Mouse (Mus musculus) heart, embryonic 13.5 days (tissue): Measurements from ENCODE around the gene Cda. TPM values are rescaled to one million over a fixed set of nuclear protein-coding genes. Genes with fewer than 3 reads are reported as not detected.

Experiments used
- ATAC-seq: fragments of 200-750 bp; cut with Nextera tagmentation; 2 replicates; pipeline ENCODE4 v1.8.0; 2017; ENCODE audit warnings: moderate TSS enrichment; ENCODE audit not compliant: insufficient number of reproducible peaks, low FRiP score, low TSS enrichment; ENCODE audit errors: extremely low read depth
- H3K27ac ChIP-seq: fragments of 300-500 bp; sonication (generic); replicated peaks from 2 replicates; pipeline ENCODE4 v1.5.1; 2015; ENCODE audit warnings: moderate library complexity, mild to moderate bottlenecking, inconsistent platforms
- H3K27me3 ChIP-seq: fragments of 300-500 bp; sonication (generic); replicated peaks from 2 replicates; pipeline ENCODE4 v1.6.1; 2015; ENCODE audit warnings: mild to moderate bottlenecking, inconsistent platforms
- H3K36me3 ChIP-seq: fragments of 300-500 bp; sonication (generic); 2 replicates; pipeline ENCODE4 v1.6.1; 2015; ENCODE audit warnings: mild to moderate bottlenecking, inconsistent platforms
- H3K4me1 ChIP-seq: fragments of 300-500 bp; sonication (generic); 2 replicates; pipeline ENCODE4 v1.6.1; 2015; ENCODE audit warnings: inconsistent platforms
- H3K4me2 ChIP-seq: fragments of 300-500 bp; sonication (generic); 2 replicates; pipeline ENCODE4 v1.6.1; 2015; ENCODE audit warnings: inconsistent platforms, mild to moderate bottlenecking, moderate library complexity
- H3K4me3 ChIP-seq: fragments of 300-500 bp; sonication (generic); 2 replicates; pipeline ENCODE4 v1.5.1; 2015; ENCODE audit warnings: moderate library complexity, mild to moderate bottlenecking, inconsistent platforms
- H3K9ac ChIP-seq: fragments of 300-500 bp; sonication (generic); 2 replicates; pipeline ENCODE4 v1.6.1; 2015; ENCODE audit warnings: inconsistent platforms, mild to moderate bottlenecking, moderate library complexity
- H3K9me3 ChIP-seq: fragments of 300-500 bp; sonication (generic); 2 replicates; pipeline ENCODE4 v1.6.1; 2016; ENCODE audit warnings: inconsistent platforms
- WGBS: fragments of 180-500 bp; shearing (Covaris S2); methylation state at CpG from one replicate; pipeline ENCODE4 v1.1.7; 2015; ENCODE audit warnings: mixed read lengths; 5-methylcytosine and 5-hydroxymethylcytosine counted together
- polyA plus RNA-seq: library from polyadenylated mRNA; unstranded; fragments of >200 nt; fragmentation: Nextera tagmentation; extraction: Ambion mirVana; gene quantifications from 2 replicates; pipeline ENCODE4 v1.2.1, GENCODE M21; 2015

Cda gene
- polyA plus RNA-seq, 1 experiment from 2014 or later, result 13.5 TPM

DNA sequence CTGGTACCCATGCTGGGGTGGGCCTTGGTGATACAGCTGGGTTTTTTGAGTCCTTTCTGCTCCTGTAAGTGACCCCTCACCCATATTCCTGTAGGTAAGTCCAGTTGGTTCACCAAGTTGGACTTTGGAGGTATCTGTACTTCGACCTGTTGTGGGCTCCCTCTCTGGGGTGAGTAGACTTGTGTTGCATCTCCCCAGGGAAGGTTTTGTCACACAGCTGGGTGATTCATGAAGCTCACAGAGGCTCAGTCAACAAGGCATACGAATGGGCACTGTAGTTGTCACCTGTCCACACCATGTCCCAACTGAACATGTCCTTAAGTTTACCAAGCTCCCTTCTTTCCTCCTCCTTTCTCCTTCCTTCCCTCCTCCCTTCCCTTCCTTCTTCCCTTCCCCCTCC lies 1.2 kb downstream of the Cda start:
- Histone ChIP-seq H3K27me3 (peaks cover 29% of the 10 kb centered on the region; the same call in 1 of the 2 replicates), H3K9ac (no peak overlapping the region), H3K9me3 (no peaks in the 10 kb centered on the region), H3K4me2 (no peak overlapping the region), H3K4me3 (no peak overlapping the region), H3K36me3 (no peaks in the 10 kb centered on the region), H3K4me1 (peaks cover 18% of the 10 kb centered on the region), H3K27ac (no peak overlapping the region)
- ATAC-seq, result no peak
- 70% methylated on average over 2 of the region's 2 CpGs for WGBS

DNA sequence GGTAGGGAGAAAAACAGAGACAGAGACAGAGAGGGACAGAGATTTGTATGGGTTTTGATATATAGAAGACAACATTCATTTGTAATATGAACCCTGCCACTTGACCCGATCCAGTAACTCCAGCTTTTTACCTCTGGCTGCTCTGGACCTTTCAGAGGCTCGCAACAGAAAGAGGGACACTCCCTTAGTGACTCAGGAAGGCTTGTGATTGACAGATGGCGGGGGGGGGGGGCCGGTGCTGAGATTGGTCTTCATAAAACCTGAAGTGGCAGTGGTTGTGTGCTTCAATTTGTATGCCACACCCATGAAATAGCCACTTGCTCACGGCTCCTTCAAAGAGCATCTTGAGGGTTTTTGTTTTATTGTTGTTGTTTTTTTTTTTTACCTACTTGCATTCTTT lies 4.3 kb downstream of the Cda start:
- H3K9me3 ChIP-seq, result no peaks in the 10 kb centered on the region
- H3K36me3 ChIP-seq, result no peaks in the 10 kb centered on the region
- 54% methylated on average over 5 of the region's 5 CpGs for WGBS
- H3K4me3 ChIP-seq, result no peak overlapping the region
- peaks cover 19% of the 10 kb centered on the region for H3K4me1 ChIP-seq
- H3K27me3 ChIP-seq, result peaks cover 37% of the 10 kb centered on the region
- no peak overlapping the region for H3K27ac ChIP-seq
- H3K4me2 ChIP-seq, result no peak overlapping the region
- no peak overlapping the region for H3K9ac ChIP-seq
- no peak for ATAC-seq

DNA sequence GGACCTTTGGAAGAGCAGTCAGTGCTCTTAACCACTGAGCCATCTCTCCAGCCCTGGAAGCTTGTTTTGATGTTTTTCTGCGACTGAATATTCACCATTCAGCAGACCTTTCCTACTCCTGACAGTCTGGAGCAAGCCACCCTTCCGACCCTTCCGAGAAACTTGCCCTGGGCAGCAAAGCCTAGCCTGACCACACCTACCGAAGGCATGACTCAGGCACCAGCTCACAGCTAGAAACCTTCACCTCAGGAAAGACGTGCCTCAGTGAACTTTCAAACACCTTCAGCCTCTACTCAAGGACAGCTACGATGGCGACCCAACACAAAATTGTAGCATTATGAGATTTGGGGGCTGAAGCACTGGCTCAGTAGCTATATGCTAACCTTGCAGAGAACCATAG lies 4.9 kb downstream of the Cda start:
- H3K4me2 ChIP-seq, result no peak overlapping the region
- H3K4me1 ChIP-seq, result peaks cover 12% of the 10 kb centered on the region
- H3K9ac ChIP-seq, result no peak overlapping the region
- no peaks in the 10 kb centered on the region for H3K36me3 ChIP-seq
- no peak overlapping the region for H3K27ac ChIP-seq
- no peaks in the 10 kb centered on the region for H3K9me3 ChIP-seq
- H3K4me3 ChIP-seq, result no peak overlapping the region
- ATAC-seq, result no peak
- peaks cover 37% of the 10 kb centered on the region for H3K27me3 ChIP-seq
- 83% methylated on average over 7 of the region's 7 CpGs for WGBS

DNA sequence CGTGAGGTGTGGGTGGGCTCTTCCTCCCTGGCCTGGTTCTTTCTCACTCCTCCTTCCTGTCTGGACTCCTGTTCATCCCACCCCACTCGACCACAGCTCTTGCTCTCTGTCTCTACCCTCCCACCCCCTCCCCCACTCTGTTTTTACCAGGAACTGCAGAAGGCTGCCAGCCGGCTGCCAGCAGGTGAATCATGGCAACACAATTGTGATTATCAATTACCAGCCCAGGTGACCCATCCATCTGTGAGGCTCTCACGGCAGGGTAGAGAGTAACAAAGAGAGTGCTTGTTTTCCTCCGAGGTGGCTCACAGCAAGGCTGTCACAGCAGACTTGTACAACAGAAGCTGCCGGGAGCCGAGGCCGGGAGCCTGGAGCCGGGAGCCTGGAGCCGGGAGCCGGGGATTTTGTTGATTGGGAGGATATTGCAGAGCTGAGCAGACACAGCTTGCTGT lies 6.4 kb downstream of the Cda start:
- H3K36me3 ChIP-seq, result no peaks in the 10 kb centered on the region
- peak overlapping the region; percentile 56; the same call in 1 of the 2 replicates for H3K9ac ChIP-seq
- H3K4me2 ChIP-seq, result peak overlapping the region; percentile 35; the same call in 1 of the 2 replicates
- H3K9me3 ChIP-seq, result no peaks in the 10 kb centered on the region
- WGBS, result 7% methylated on average over 11 of the region's 11 CpGs
- H3K27me3 ChIP-seq, result peaks cover 32% of the 10 kb centered on the region
- no peak for ATAC-seq
- no peak overlapping the region for H3K4me3 ChIP-seq
- 0 out of 2 replicates have a peak, but pooled peaks cover 5% of the 10 kb centered on the region for H3K4me1 ChIP-seq
- H3K27ac ChIP-seq, result no peak overlapping the region

DNA sequence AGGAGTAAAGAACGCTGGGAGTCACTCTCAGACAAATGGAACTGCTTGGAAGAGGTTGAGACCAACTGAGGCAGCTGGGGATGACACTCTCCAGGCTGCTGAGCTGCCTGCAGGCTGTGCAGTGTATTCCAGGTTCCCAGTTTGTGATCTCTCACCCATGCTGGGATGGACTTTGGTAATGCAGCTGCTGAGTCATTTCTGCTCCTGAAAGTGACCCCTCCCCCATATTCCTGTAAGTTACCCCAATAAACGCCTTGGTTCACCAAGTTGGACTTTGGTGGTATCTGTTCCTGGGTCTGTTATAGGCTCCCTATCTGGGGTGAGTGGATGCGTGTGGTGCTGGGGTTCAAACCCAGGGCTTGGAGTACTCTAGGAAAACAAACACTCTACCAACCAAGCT lies 9.6 kb downstream of the Cda start:
- Histone ChIP-seq H3K36me3 (no peaks in the 10 kb centered on the region), H3K4me3 (no peak overlapping the region), H3K27me3 (peaks cover 24% of the 10 kb centered on the region), H3K9me3 (0 out of 2 replicates have a peak, but pooled peaks cover 4% of the 10 kb centered on the region), H3K4me1 (peaks cover 10% of the 10 kb centered on the region; the same call in 1 of the 2 replicates), H3K9ac (no peak overlapping the region), H3K27ac (no peak overlapping the region), H3K4me2 (no peak overlapping the region)
- WGBS, result 63% methylated on average over 3 of the region's 3 CpGs
- ATAC-seq, result no peak

DNA sequence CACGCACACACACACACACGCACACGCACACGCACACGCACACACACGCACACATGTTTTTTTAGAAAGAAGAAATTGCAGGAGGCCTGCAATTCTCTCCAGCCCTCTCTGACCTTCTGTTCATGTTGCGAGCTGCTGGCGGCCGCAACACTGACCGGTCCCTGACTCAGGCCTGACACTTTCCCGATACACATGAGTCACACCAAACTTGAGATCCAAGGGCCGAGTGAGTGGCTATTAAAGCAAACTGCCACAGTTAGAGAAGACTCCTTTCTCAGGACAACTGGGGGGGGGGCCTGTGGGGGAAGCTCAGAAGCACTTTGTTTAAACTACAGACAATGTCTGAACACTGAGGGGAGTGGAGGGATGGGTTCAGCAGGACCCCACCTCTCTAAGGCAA lies 11.2 kb downstream of the Cda start:
- no peak for ATAC-seq
- Histone ChIP-seq H3K9me3 (0 out of 2 replicates have a peak, but pooled peaks cover 6% of the 10 kb centered on the region), H3K9ac (no peak overlapping the region), H3K36me3 (no peaks in the 10 kb centered on the region), H3K27ac (no peak overlapping the region), H3K27me3 (peaks cover 11% of the 10 kb centered on the region), H3K4me1 (peaks cover 7% of the 10 kb centered on the region; the same call in 1 of the 2 replicates), H3K4me3 (no peak overlapping the region), H3K4me2 (no peak overlapping the region)
- 87% methylated on average over 12 of the region's 12 CpGs for WGBS

DNA sequence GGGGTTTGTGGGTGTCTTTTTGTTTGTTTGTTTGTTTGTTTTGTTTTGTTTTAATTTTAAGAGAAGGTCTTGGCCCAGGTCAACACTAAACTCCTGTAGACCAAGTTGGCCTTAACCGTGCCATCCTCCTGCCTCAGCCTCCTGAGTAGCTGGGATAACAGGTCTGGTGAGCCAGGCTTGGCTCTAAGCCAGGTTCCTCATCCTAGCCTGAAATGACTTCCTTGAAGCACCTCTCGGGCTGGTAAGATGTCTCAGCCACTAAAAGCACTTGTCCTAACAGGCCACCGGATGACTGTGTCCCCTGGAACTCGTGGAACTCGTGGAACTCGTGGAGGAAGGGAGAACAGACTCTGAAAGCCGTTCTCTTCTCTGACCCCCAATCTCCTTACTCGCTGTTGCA lies 11.7 kb downstream of the Cda start:
- 70% methylated on average over 8 of the region's 8 CpGs for WGBS

DNA sequence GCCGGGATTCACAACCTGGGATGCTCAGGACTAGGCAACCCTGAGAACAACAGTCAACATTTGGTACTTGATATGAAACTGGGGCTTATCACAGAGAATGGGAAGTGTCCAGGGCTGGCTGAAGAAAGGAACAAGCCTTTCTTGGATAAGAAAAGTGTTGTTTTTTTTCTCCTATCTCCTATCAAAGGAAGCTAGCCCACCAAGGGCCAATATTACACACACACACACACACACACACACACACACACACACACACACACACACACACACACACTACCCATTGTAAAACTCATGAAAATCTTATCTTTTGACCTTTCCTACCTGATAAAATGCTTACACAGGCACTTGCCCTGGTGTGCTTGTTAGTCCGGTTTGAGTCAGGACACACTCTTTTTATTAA lies 12.3 kb downstream of the Cda start:
- Histone ChIP-seq H3K27ac (no peak overlapping the region), H3K36me3 (no peaks in the 10 kb centered on the region), H3K27me3 (peaks cover 5% of the 10 kb centered on the region; the same call in 1 of the 2 replicates), H3K4me1 (peaks cover 4% of the 10 kb centered on the region; the same call in 1 of the 2 replicates), H3K4me2 (no peak overlapping the region), H3K9me3 (0 out of 2 replicates have a peak, but pooled peaks cover 8% of the 10 kb centered on the region), H3K9ac (no peak overlapping the region), H3K4me3 (no peak overlapping the region)
- 58% methylated on average over 2 of the region's 2 CpGs for WGBS
- ATAC-seq, result no peak

More for the DNA sequence above, 11.7 kb downstream of the Cda start:
- no peaks in the 10 kb centered on the region for H3K36me3 ChIP-seq
- no peak for ATAC-seq
- no peak overlapping the region for H3K27ac ChIP-seq
- peaks cover 8% of the 10 kb centered on the region for H3K27me3 ChIP-seq
- H3K4me1 ChIP-seq, result peaks cover 4% of the 10 kb centered on the region; the same call in 1 of the 2 replicates
- H3K4me2 ChIP-seq, result no peak overlapping the region
- no peak overlapping the region for H3K9ac ChIP-seq
- no peak overlapping the region for H3K4me3 ChIP-seq
- H3K9me3 ChIP-seq, result 0 out of 2 replicates have a peak, but pooled peaks cover 8% of the 10 kb centered on the region

DNA sequence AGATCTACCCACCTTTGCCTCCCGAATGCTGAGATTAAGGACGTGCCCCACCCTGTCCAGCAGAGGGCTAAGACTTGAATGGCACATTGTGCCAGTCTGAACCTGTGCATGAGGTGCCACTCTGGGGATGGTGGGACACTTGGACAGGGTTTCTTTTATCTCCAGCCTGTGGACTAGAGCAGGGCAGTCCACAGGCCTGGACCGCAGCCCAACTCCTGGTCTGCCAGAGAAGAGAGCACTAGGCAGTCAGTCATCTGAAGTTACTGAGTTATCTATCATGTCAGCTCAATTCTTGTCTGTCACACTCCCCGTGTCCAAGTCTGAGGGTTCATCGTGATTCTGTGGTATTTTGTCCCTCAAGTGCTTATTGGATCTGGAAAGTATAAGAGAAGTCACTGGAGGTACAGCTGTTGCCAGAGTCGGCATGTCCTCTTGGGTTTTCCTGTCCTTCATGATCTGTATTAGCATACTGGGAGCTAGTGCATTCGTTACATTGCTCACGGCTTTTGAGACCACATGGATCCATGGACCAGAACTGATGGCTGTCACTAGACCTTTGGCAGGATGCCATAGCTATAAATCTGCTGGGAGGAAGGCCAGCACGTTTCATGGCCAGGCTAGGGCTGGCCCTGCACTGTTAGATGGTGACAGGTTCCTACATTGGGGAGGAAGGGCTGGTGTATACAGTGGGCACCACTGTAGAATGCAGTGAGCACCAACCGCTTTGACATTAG lies 14.2 kb downstream of the Cda start:
- H3K27me3 ChIP-seq, result 0 out of 2 replicates have a peak, but pooled peaks cover 3% of the 10 kb centered on the region
- no peak overlapping the region for H3K4me3 ChIP-seq
- ATAC-seq, result no peak
- no peak overlapping the region for H3K9ac ChIP-seq
- 0 out of 2 replicates have a peak, but pooled peaks cover 8% of the 10 kb centered on the region for H3K9me3 ChIP-seq
- H3K27ac ChIP-seq, result no peak overlapping the region
- 64% methylated on average over 10 of the region's 10 CpGs for WGBS
- H3K4me2 ChIP-seq, result no peak overlapping the region
- H3K4me1 ChIP-seq, result peaks cover 4% of the 10 kb centered on the region; the same call in 1 of the 2 replicates
- no peaks in the 10 kb centered on the region for H3K36me3 ChIP-seq

DNA sequence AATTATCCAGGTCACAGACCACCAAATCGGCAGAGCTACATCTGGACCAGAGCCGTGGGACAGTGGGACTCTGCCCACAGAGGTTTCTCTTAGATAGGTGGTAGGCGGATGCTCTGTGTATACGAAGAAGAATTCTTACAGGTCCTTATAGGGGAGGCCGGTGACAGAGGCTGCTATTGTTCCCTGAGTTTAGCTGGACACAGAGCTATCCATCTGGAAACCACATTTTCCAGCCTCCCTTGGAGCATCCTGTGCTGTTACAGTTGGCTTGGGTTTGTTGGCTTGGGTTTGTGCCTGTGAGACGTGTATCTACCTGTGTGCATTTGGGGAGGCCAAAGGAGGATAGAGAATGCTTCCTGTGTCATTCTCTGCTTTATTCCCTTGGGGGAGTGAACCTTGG lies 15.1 kb downstream of the Cda start:
- Histone ChIP-seq H3K4me3 (no peak overlapping the region), H3K27ac (no peak overlapping the region), H3K4me1 (peaks cover 4% of the 10 kb centered on the region; the same call in 1 of the 2 replicates), H3K36me3 (no peaks in the 10 kb centered on the region), H3K27me3 (0 out of 2 replicates have a peak, but pooled peaks cover 7% of the 10 kb centered on the region), H3K4me2 (no peak overlapping the region), H3K9me3 (0 out of 2 replicates have a peak, but pooled peaks cover 8% of the 10 kb centered on the region), H3K9ac (no peak overlapping the region)
- no peak for ATAC-seq
- WGBS, result 73% methylated on average over 6 of the region's 6 CpGs

DNA sequence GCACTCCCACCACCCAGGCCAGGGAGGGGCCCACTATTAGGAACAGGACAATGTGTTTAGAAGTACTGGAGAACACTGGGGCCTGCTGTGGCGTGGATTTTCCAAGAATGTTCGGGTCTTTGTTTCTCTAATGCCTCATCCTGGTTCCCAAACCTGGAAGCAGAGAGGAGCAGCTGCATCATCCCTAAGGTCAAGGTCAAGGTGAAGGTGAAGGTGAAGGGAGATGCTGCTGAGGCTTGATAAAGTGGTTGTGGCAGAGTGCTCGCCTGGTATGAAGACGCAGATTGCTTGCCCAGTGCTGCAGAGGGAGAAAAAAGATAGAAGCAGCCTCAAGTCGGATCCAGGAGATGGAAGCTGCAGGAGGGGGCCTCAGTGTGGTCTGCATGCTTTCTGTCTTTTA lies 16.0 kb downstream of the Cda start:
- H3K36me3 ChIP-seq, result no peaks in the 10 kb centered on the region
- H3K4me2 ChIP-seq, result no peak overlapping the region
- no peak overlapping the region for H3K27ac ChIP-seq
- H3K27me3 ChIP-seq, result 0 out of 2 replicates have a peak, but pooled peaks cover 7% of the 10 kb centered on the region
- peaks cover 4% of the 10 kb centered on the region; the same call in 1 of the 2 replicates for H3K4me1 ChIP-seq
- WGBS, result 84% methylated on average over 5 of the region's 5 CpGs
- H3K9me3 ChIP-seq, result 0 out of 2 replicates have a peak, but pooled peaks cover 8% of the 10 kb centered on the region
- no peak overlapping the region for H3K9ac ChIP-seq
- no peak for ATAC-seq
- no peak overlapping the region for H3K4me3 ChIP-seq
